Mouse (Mus musculus) G1E (cell line): Measurements from ENCODE around the gene Rrm2.

Experiments used
- CTCF ChIP-seq: IDR thresholded peaks from 2 replicates; pipeline ENCODE4 v1.5.1; 2012; ENCODE audit warnings: low read depth, low read length, inconsistent platforms, mixed read lengths
- GATA1 ChIP-seq: IDR thresholded peaks from 2 replicates; pipeline ENCODE4 v1.6.1; 2012; ENCODE audit warnings: borderline replicate concordance, low read length, inconsistent platforms, mixed read lengths
- GATA2 ChIP-seq: IDR thresholded peaks from 2 replicates; pipeline ENCODE4 v1.6.1; 2012; ENCODE audit warnings: low read depth, low read length, inconsistent platforms, borderline replicate concordance
- TAL1 ChIP-seq: conservative IDR thresholded peaks from 2 replicates; pipeline ENCODE4 v1.6.1; 2012; ENCODE audit warnings: low read depth, low read length, inconsistent platforms, mixed read lengths

GRCm38 (mm10) chr12:24690351-24690750, 17.7 kb upstream of the Rrm2 start:
- no peak for TF ChIP-seq CTCF
- no peak for TF ChIP-seq TAL1
- TF ChIP-seq GATA2 = no peak
- TF ChIP-seq GATA1 = no peak
